Mouse (Mus musculus): ENCODE measurements at regions not wholly inside any gene's neighbourhood (a gene's known extent, or its start where the extent isn't known, plus 50 kb on each side); places are given as distances from the start of the nearest gene placed in this dataset.

- H3K4me3 ChIP-seq = no peak overlapping the region
- DNase-seq (ENCODE audit: low spot score) = no peak
- no peaks in the 10 kb centered on the region for H3K27me3 ChIP-seq (ENCODE audit: insufficient read depth, poor library complexity, severe bottlenecking)
- no peaks in the 10 kb centered on the region for H3K4me1 ChIP-seq (replicated peaks)
- no peaks in the 10 kb centered on the region for H3K36me3 ChIP-seq
- no peak overlapping the region for H3K27ac ChIP-seq
- no peaks in the 10 kb centered on the region for H3K9me3 ChIP-seq
- 73% methylated on average over 4 of the region's 4 CpGs for whole genome bisulfite sequencing
Observed at GRCm38 (mm10) chr9:30353965-30354364, 72.9 kb upstream of the Snx19 start.

GRCm38 (mm10) chr9:30355642-30356041, 71.3 kb upstream of the Snx19 start:
- no peaks in the 10 kb centered on the region for H3K36me3 ChIP-seq
- no peaks in the 10 kb centered on the region for H3K9me3 ChIP-seq
- 91% methylated on average over 2 of the region's 2 CpGs for WGBS
- no peak overlapping the region for H3K4me3 ChIP-seq
- H3K27me3 ChIP-seq (ENCODE audit: insufficient read depth, poor library complexity, severe bottlenecking) = no peaks in the 10 kb centered on the region
- H3K27ac ChIP-seq = no peak overlapping the region
- DNase-seq (ENCODE audit: low spot score) = no peak
- no peaks in the 10 kb centered on the region for H3K4me1 ChIP-seq (replicated peaks)

DNA sequence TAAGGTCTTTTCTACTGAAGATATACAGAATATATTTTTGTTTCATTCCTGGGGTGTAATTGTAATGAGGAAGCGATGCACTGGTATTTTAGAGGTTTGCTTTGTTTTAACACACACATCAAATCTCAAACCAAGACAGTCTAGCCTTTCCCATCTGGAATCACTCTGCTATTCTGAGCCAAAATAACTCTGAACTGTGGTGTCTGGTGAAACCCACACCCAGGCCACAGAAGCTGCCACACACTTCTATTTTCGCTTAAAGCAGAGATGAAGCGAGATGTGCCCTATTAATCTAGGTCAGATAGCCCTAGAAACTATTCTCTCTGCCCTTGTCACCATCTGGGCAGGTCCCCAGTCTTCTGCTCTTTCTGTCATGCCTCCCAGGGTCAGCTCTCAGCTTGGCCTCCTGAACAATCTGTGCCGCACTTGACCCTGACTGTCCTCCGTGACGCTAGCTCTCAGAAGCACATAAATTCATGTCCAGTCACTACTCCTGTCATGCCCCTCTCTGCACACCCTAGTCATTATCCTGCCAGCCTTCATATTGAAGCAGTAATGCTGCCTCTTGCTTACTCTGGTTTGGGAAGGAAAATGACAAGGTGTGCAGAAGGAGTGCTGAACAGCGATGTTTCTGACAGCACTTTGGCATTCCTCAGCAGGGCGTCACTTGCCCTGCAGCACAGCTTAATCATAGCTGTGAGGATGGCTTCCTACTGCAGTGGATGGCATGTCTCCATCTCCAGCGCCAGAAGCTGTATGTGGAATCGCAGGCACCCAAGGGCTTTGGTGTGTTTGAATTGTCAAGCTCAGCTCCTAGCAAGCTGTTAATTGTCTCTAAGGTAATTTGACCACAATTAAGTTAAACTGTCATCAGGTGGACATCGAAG, 57.1 kb upstream of the Snx19 start:
- peaks cover 5% of the 10 kb centered on the region; the same call in 1 of the 2 replicates for H3K4me1 ChIP-seq (replicated peaks)
- H3K9me3 ChIP-seq = no peaks in the 10 kb centered on the region
- no peaks in the 10 kb centered on the region for H3K36me3 ChIP-seq
- no peak for DNase-seq (ENCODE audit: low spot score)
- H3K27ac ChIP-seq = no peak overlapping the region
- WGBS = 82% methylated on average over 11 of the region's 11 CpGs
- no peak overlapping the region for H3K4me3 ChIP-seq
- H3K27me3 ChIP-seq (ENCODE audit: insufficient read depth, poor library complexity, severe bottlenecking) = no peaks in the 10 kb centered on the region

- H3K36me3 ChIP-seq = no peaks in the 10 kb centered on the region
- no peaks in the 10 kb centered on the region for H3K27me3 ChIP-seq (ENCODE audit: insufficient read depth, poor library complexity, severe bottlenecking)
- H3K4me1 ChIP-seq (replicated peaks) = peaks cover 5% of the 10 kb centered on the region; the same call in 1 of the 2 replicates
- H3K27ac ChIP-seq = no peak overlapping the region
- H3K4me3 ChIP-seq = no peak overlapping the region
- H3K9me3 ChIP-seq = no peaks in the 10 kb centered on the region
- DNase-seq (ENCODE audit: low spot score) = no peak
- 77% methylated on average over 2 of the region's 2 CpGs for WGBS
Observed at GRCm38 (mm10) chr9:30370789-30371188, 56.1 kb upstream of the Snx19 start.

DNA sequence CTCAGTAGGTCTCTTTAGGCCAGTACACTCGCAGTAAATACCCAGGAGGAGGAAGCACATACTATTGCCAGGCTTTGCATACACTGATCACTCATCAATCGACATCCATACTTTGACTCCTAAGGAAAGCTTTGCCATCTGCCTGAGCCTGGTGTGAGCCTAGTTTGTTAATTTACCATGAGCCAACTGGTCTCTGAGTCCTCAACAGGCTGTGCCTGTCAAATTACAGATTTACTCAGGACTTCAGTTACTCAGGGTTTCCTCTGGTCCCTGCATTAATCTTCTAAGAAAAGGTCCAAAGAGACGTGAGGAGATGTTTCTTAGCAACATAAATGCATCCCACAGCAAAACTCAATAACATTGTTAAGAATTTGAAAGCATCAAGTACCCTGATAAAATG, 50.0 kb upstream of the Snx19 start:
- 79% methylated on average over 3 of the region's 3 CpGs for WGBS
- Histone ChIP-seq H3K27me3 (ENCODE audit: insufficient read depth, poor library complexity, severe bottlenecking) (no peaks in the 10 kb centered on the region), H3K4me1 (replicated peaks) (no peaks in the 10 kb centered on the region), H3K27ac (no peak overlapping the region), H3K4me3 (no peak overlapping the region), H3K36me3 (no peaks in the 10 kb centered on the region), H3K9me3 (no peaks in the 10 kb centered on the region)
- DNase-seq (ENCODE audit: low spot score) = no peak
